Mouse (Mus musculus) liver, adult 2 months (tissue): Measurements from ENCODE around the gene Sgk2. TPM values are rescaled to one million over a fixed set of nuclear protein-coding genes. Genes with fewer than 3 reads are reported as not detected.
A peak's percentile ranks its signal among the peaks of the same experiment; 100 is the strongest.

Source experiments
- DNase-seq: peaks from one replicate; pipeline ENCODE4 v3.0.0-alpha.2; 2011; ENCODE audit warnings: low read depth, low spot score; ENCODE audit errors: extremely low read depth
- H3K27ac ChIP-seq: fragments of 200-500 bp; replicated peaks from 2 replicates; pipeline ENCODE4 v1.5.1; 2012; ENCODE audit warnings: low read depth, mild to moderate bottlenecking, control low read depth, inconsistent platforms, low read length; ENCODE audit not compliant: insufficient read depth
- H3K27me3 ChIP-seq: fragments of 200-500 bp; 2 replicates; pipeline ENCODE4 v1.6.1; 2012; ENCODE audit warnings: mild to moderate bottlenecking, moderate library complexity, low read length, inconsistent platforms; ENCODE audit not compliant: control insufficient read depth, insufficient read depth
- H3K36me3 ChIP-seq: fragments of 200-500 bp; 2 replicates; pipeline ENCODE4 v1.6.1; 2012; ENCODE audit warnings: low read length, inconsistent platforms; ENCODE audit not compliant: control insufficient read depth, insufficient read depth
- H3K4me1 ChIP-seq: fragments of 200-500 bp; 2 replicates; pipeline ENCODE4 v1.6.1; 2011; ENCODE audit warnings: low read length; ENCODE audit not compliant: control insufficient read depth, insufficient read depth
- H3K4me3 ChIP-seq: fragments of 200-500 bp; 2 replicates; pipeline ENCODE4 v1.5.1; 2011; ENCODE audit warnings: low read depth, mild to moderate bottlenecking, control low read depth, low read length, moderate library complexity; ENCODE audit not compliant: insufficient read depth
- H3K79me2 ChIP-seq: fragments of 200-500 bp; 2 replicates; pipeline ENCODE4 v1.6.1; 2012; ENCODE audit warnings: inconsistent platforms, mild to moderate bottlenecking, low read length, moderate library complexity; ENCODE audit not compliant: control insufficient read depth, insufficient read depth
- H3K9ac ChIP-seq: fragments of 200-500 bp; 2 replicates; pipeline ENCODE4 v1.6.1; 2012; ENCODE audit warnings: low read depth, mild to moderate bottlenecking, control low read depth, inconsistent platforms, low read length
- CTCF ChIP-seq: fragments of 200-500 bp; IDR thresholded peaks from 2 replicates; pipeline ENCODE4 v1.5.1; 2011; ENCODE audit warnings: low read depth, low read length, control low read depth
- POLR2A ChIP-seq: fragments of 200-500 bp; IDR thresholded peaks from 2 replicates; pipeline ENCODE4 v1.6.1; 2011; ENCODE audit warnings: low read length, control low read depth; ENCODE audit not compliant: insufficient read depth; ENCODE audit errors: extremely low read depth
- WGBS: fragments of 180-500 bp; shearing (Covaris S2); methylation state at CpG from one replicate; pipeline ENCODE4 v1.1.7; 2018; 5-methylcytosine and 5-hydroxymethylcytosine counted together
- polyA plus RNA-seq: library from polyadenylated mRNA; depleted of rRNA; stranded (reverse); fragments of >200 nt; gene quantifications from 2 replicates; pipeline ENCODE4 v1.2.3, GENCODE M21; 2012
- total RNA-seq: library from RNA; depleted of rRNA; stranded (reverse); fragments of >200 nt; gene quantifications from 2 replicates; pipeline ENCODE4 v1.2.3, GENCODE M21; 2014

Gene Sgk2
- total and polyA plus RNA-seq, 2 experiments, result 27.8 to 39.4 TPM

DNA sequence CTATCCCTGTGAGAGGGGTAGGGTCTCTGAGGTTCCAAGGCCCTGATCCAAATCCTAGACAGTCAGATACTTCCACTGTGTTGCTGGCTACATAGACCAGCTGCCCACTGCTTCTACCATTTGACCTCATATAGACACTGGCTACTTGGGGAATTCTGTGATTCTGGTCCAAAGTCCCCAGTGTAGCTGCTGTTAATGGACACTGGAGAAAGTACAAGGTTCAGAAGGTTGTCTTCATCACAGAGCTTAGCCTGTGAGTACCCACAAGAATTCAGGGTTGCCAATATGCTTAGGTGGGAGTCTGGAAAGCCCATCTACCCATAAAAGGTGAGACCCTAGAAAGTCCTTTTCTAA lies 4.9 kb downstream of the Sgk2 start:
- peak overlapping the region; percentile 87 for H3K27ac ChIP-seq
- no peak overlapping the region for H3K4me3 ChIP-seq
- TF ChIP-seq CTCF, result no peak
- no peak for TF ChIP-seq POLR2A
- DNase-seq, result peak; percentile 92
- no peaks in the 10 kb centered on the region for H3K27me3 ChIP-seq
- H3K4me1 ChIP-seq, result peaks cover 31% of the 10 kb centered on the region
- peaks cover 11% of the 10 kb centered on the region; the same call in 1 of the 2 replicates for H3K79me2 ChIP-seq
- H3K36me3 ChIP-seq, result peaks cover 9% of the 10 kb centered on the region
- H3K9ac ChIP-seq, result peak overlapping the region; percentile 48; the same call in 1 of the 2 replicates

DNA sequence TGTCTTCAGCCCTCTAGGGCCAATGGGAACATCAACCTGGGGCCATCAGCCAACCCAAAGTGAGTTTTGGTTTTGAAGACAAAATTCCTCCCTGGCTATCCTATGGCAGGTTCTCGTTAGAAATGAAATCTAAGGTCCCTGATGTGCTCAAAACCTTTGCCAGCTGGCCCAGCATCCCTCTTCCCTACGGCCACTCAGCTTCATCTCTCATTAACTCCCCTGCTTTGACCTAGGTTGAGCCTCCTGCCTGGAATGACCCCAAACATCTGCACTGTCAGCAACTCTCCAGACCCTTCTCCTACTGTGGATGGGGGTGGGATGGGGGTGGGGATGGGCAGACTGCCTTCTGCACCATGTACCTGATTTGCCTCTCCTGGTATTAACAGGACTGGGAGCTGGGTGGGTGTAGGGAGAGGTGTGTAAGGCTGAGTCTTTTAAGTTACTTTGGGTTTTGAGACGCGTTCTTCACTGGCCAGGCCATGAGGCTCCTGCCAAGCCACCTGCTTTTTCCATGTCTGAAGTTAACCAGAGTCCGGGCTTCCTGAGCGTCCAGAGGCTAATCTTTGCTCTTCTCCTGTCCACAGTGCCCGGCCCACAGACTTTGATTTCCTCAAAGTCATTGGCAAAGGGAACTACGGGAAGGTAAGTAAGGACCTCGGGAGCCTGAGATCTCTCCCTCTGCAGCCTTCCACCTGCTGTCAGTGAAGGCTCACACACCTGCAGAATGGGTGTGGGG lies 6.9 kb downstream of the Sgk2 start:
- no peak for DNase-seq
- peaks cover 11% of the 10 kb centered on the region for H3K36me3 ChIP-seq
- no peaks in the 10 kb centered on the region for H3K27me3 ChIP-seq
- 72% methylated on average over 9 of the region's 9 CpGs for WGBS
- peaks cover 9% of the 10 kb centered on the region; the same call in 1 of the 2 replicates for H3K79me2 ChIP-seq
- peaks cover 27% of the 10 kb centered on the region for H3K4me1 ChIP-seq
- TF ChIP-seq CTCF, result no peak
- no peak for TF ChIP-seq POLR2A
- no peak overlapping the region for H3K27ac ChIP-seq
- H3K4me3 ChIP-seq, result no peak overlapping the region
- H3K9ac ChIP-seq, result no peak overlapping the region

DNA sequence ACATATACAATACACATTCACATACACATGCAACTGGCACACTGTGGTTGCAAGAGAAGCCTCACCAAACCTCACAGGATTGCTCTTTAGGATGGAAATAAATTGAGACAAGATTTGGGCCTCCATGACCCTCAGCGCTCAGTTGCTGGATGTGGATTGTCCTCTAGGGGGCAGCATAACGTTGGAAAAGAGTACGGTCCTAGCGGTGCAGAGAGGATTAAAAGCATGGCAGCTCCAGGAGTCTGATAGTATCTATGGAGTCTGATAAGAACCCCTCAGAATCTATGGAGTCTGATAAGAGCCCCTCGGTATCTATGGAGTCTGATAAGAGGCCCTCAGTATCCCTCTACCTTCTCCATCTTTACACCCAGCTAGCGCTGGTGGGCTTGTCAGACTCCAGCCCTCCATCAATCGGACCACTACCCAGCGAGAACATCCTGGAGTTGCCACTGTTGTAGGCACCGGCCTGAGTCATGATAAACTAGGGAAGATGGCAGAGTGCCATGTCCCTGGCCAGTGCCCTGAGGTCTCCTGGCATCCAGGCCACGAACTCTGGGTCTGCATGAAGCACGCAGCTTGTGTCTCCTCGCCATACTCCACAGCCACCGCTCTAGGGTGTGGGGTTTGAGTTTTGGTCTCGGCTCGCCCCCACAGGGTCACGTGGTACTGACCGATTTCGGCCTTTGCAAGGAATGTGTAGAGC lies 11.5 kb downstream of the Sgk2 start:
- DNase-seq, result no peak
- Histone ChIP-seq H3K27me3 (no peaks in the 10 kb centered on the region), H3K36me3 (peaks cover 27% of the 10 kb centered on the region; the same call in 1 of the 2 replicates), H3K4me3 (no peak overlapping the region), H3K9ac (no peak overlapping the region), H3K79me2 (no peaks in the 10 kb centered on the region), H3K27ac (no peak overlapping the region), H3K4me1 (no peaks in the 10 kb centered on the region)
- TF ChIP-seq CTCF (peak; percentile 76), POLR2A (no peak)
- 48% methylated on average over 18 of the region's 18 CpGs for WGBS

GRCm38 (mm10) chr2:162999744-163000143 lies 12.6 kb downstream of the Sgk2 start:
- 31% methylated on average over 3 of the region's 3 CpGs for WGBS
- H3K36me3 ChIP-seq, result peaks cover 34% of the 10 kb centered on the region
- TF ChIP-seq CTCF (peak; percentile 55; the same call in 1 of the 2 replicates), POLR2A (no peak)
- H3K79me2 ChIP-seq, result no peaks in the 10 kb centered on the region
- no peaks in the 10 kb centered on the region for H3K27me3 ChIP-seq
- H3K27ac ChIP-seq, result no peak overlapping the region
- H3K4me3 ChIP-seq, result no peak overlapping the region
- H3K9ac ChIP-seq, result no peak overlapping the region
- peak; percentile 55 for DNase-seq
- H3K4me1 ChIP-seq, result no peaks in the 10 kb centered on the region

- Histone ChIP-seq H3K4me1 (no peaks in the 10 kb centered on the region), H3K9ac (no peak overlapping the region), H3K79me2 (no peaks in the 10 kb centered on the region), H3K27ac (no peak overlapping the region), H3K36me3 (peaks cover 41% of the 10 kb centered on the region), H3K4me3 (no peak overlapping the region), H3K27me3 (no peaks in the 10 kb centered on the region)
- WGBS, result 81% methylated on average over 1 of the region's 1 CpGs
- TF ChIP-seq CTCF, result no peak
- TF ChIP-seq POLR2A, result no peak
- DNase-seq, result no peak
Measured at GRCm38 (mm10) chr2:163001071-163001470, 13.9 kb downstream of the Sgk2 start.

GRCm38 (mm10) chr2:163007299-163007698 lies 20.2 kb downstream of the Sgk2 start:
- Histone ChIP-seq H3K36me3 (peaks cover 47% of the 10 kb centered on the region), H3K79me2 (no peaks in the 10 kb centered on the region), H3K27ac (no peak overlapping the region), H3K27me3 (no peaks in the 10 kb centered on the region), H3K9ac (no peak overlapping the region), H3K4me3 (no peak overlapping the region), H3K4me1 (no peaks in the 10 kb centered on the region)
- TF ChIP-seq POLR2A, result no peak
- TF ChIP-seq CTCF, result no peak
- 89% methylated on average over 4 of the region's 4 CpGs for WGBS
- no peak for DNase-seq
